Comparison of ENCODE assay signal across 8 mouse cellular contexts in the genomic region with DNA sequence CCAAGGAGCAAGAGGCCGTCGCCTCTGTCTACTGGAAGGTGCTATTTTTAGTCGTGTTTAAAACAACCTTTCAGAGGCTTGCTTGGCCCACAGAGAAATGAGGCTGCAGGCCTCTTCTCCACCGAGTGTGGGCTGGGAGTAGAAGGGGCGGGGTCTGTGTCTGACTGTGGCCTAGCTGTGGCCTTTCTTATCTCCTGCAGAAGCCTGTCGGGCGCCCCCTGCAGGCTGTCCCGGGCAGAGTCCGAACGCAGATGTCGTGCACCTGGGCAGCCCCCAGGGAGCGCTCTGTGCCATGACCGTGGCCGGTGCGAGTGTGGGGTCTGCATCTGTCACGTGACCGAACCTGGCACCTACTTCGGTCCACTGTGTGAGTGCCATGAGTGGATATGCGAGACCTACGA. TPM values are rescaled to one million over a fixed set of nuclear protein-coding genes. Genes with fewer than 3 reads are reported as not detected.
DNase-seq lines count a peak whose midpoint lies in the region; ATAC-seq and TF ChIP-seq lines count a peak whose summit lies in the region.

No protein-coding gene starts in this region.

- no peaks in the 10 kb centered on the region for H3K27me3 ChIP-seq in embryonic facial prominence, embryonic 10.5 days (replicated peaks; ENCODE audit: low read depth, poor library complexity, severe bottlenecking)
- H3K27me3 ChIP-seq in liver, embryonic 12.5 days (replicated peaks) = no peaks in the 10 kb centered on the region

- no peak overlapping the region for H3K9ac ChIP-seq in ES-E14 (ENCODE audit: insufficient read depth, low read depth, low read length, poor library complexity, severe bottlenecking)
- H3K9ac ChIP-seq in liver, embryonic 12.5 days = no peak overlapping the region

- no peak overlapping the region for H3K4me2 ChIP-seq in liver, embryonic 12.5 days

- H3K36me3 ChIP-seq in ES-E14 (ENCODE audit: control insufficient read depth, insufficient read depth, low read length, poor library complexity, severe bottlenecking) = no peaks in the 10 kb centered on the region
- no peaks in the 10 kb centered on the region for H3K36me3 ChIP-seq in embryonic facial prominence, embryonic 10.5 days (replicated peaks)
- no peaks in the 10 kb centered on the region for H3K36me3 ChIP-seq in liver, embryonic 12.5 days

- H3K4me1 ChIP-seq in ES-E14 (ENCODE audit: control insufficient read depth in 2 of 2, insufficient read depth in 2 of 2, low read length in 2 of 2, poor library complexity in 1 of 2) = peaks cover 0 to 2% of the 10 kb centered on the region in 2 experiments; a peak in 1 of 4 replicates
- H3K4me1 ChIP-seq in embryonic facial prominence, embryonic 10.5 days = peaks cover 12% of the 10 kb centered on the region
- 0 out of 2 replicates have a peak, but pooled peaks cover 4% of the 10 kb centered on the region for H3K4me1 ChIP-seq in liver, embryonic 12.5 days

- no peak overlapping the region for H3K27ac ChIP-seq in ES-E14 (ENCODE audit: insufficient read depth, low read depth, low read length, poor library complexity, severe bottlenecking)
- no peak overlapping the region for H3K27ac ChIP-seq in embryonic facial prominence, embryonic 10.5 days (replicated peaks)
- no peak overlapping the region for H3K27ac ChIP-seq in liver, embryonic 12.5 days

- 26% methylated on average over 20 of the region's 20 CpGs for WGBS in embryonic facial prominence, embryonic 10.5 days
- WGBS in liver, embryonic 12.5 days (ENCODE audit: insufficient replicate concordance) = 17% methylated on average over 20 of the region's 20 CpGs

- peak; percentile 77 for DNase-seq in ES-E14 (ENCODE audit: low read depth, low spot score)
- DNase-seq in adrenal gland, postnatal 14 days = peak; percentile 65
- DNase-seq in embryonic facial prominence, embryonic 10.5 days (ENCODE audit: low spot score) = peak; percentile 77
- DNase-seq in heart, adult 18-20 months = peak; percentile 35 to 55
- peak; percentile 3 for DNase-seq in kidney, adult 9 months
- peak; percentile 68 for DNase-seq in retina, postnatal 1 day
- DNase-seq in Muller cell, postnatal 12 days (ENCODE audit: inconsistent ontology term) = no peak

- in situ Hi-C loops in ES-E14 (cut with MboI; ENCODE audit: low sequenced_read_pairs in 2 of 2, unreplicated experiment in 2 of 2) = no loop called here

- no peak overlapping the region for H3K4me3 ChIP-seq in ES-E14 (ENCODE audit: insufficient read depth in 1 of 2, low read depth in 1 of 2, low read length in 2 of 2, poor library complexity in 1 of 2, severe bottlenecking in 1 of 2)
- no peak overlapping the region for H3K4me3 ChIP-seq in embryonic facial prominence, embryonic 10.5 days
- H3K4me3 ChIP-seq in liver, embryonic 12.5 days = no peak overlapping the region

- H3K9me3 ChIP-seq in ES-E14 (ENCODE audit: control insufficient read depth, insufficient read depth, low read depth, low read length) = no peaks in the 10 kb centered on the region
- no peaks in the 10 kb centered on the region for H3K9me3 ChIP-seq in embryonic facial prominence, embryonic 10.5 days
- no peaks in the 10 kb centered on the region for H3K9me3 ChIP-seq in liver, embryonic 12.5 days (replicated peaks)

- ATAC-seq in liver, embryonic 12.5 days = peak; percentile 68

TF ChIP-seq in ES-E14, 5 proteins besides CTCF, POLR2A, EP300 and RAD21:
- TF ChIP-seq CHD2 (IDR thresholded peaks at IDR 0.05; ENCODE audit: low read depth, low read length) = no peak
- TF ChIP-seq MAFK (IDR thresholded peaks at IDR 0.05; ENCODE audit: insufficient read depth, low read depth, low read length) = no peak
- TF ChIP-seq ZC3H11A (IDR thresholded peaks at IDR 0.05; ENCODE audit: borderline replicate concordance, low read depth, low read length) = 0 out of 2 replicates have a peak, but pooled peaks have one; percentile 60
- TF ChIP-seq HCFC1 (IDR thresholded peaks at IDR 0.05; ENCODE audit: borderline replicate concordance, insufficient read depth, low read length) = no peak

RNA-seq across cellular contexts. Expression of a gene that starts 1.3 kb away (rescaled TPM):
- 0.04 and 0.16 TPM in 2 replicates for total RNA-seq in ES-E14 (2012; rRNA removed)
- total RNA-seq in adrenal gland, postnatal 14 days (2021) = 1.7 and 2.9 TPM in 2 replicates
- 0.10 and 0.13 TPM in 2 replicates for polyA plus RNA-seq in embryonic facial prominence, embryonic 10.5 days (2016; fragmentation: Nextera tagmentation; extraction: Ambion mirVana)
- 1 to 10 TPM; 3.0 to 4.3 TPM for total RNA-seq in heart, adult 18-20 months (2021)
- 0.10 TPM in 1 of 2 replicates, not detected in the other for polyA plus RNA-seq in liver, embryonic 12.5 days (2016; fragmentation: Nextera tagmentation; extraction: Ambion mirVana)

RNA-seq across cellular contexts. Expression of a gene that starts 34.1 kb away (rescaled TPM):
- 0.54 and 1.5 TPM in 2 replicates for total RNA-seq in ES-E14 (2012; rRNA removed)
- total RNA-seq in adrenal gland, postnatal 14 days (2021) = 4.9 and 5.1 TPM in 2 replicates
- polyA plus RNA-seq in embryonic facial prominence, embryonic 10.5 days (2016; fragmentation: Nextera tagmentation; extraction: Ambion mirVana) = 0.64 and 0.78 TPM in 2 replicates
- total RNA-seq in heart, adult 18-20 months (2021) = under 1 TPM; 0.67 to 0.75 TPM
- polyA plus RNA-seq in liver, embryonic 12.5 days (2016; fragmentation: Nextera tagmentation; extraction: Ambion mirVana) = not detected in 2 replicates
